Mouse (Mus musculus) retina, postnatal 7 days (tissue): ENCODE data around the gene Samd1.

Source experiments
- DNase-seq: peaks from one replicate; pipeline ENCODE4 v3.0.0-alpha.2; 2012; ENCODE audit warnings: low read depth, low spot score

Gene Samd1

GRCm38 (mm10) chr8:83997511-83998141 lies at the start of gene Samd1:
Gene Samd1 (plus strand): TSS chr8:83997672.
- DNase-seq: no peak

- DNase-seq: no peak
These were observed 42.7 kb upstream of the Samd1 start for GRCm38 (mm10) chr8:83954749-83955105.

GRCm38 (mm10) chr8:83955106-83955957 lies 42.1 kb upstream of the Samd1 start, which contains the start of the genes Gm10644 and Asf1b:
Gene Gm10644 (minus strand): TSS chr8:83955205.
Gene Asf1b (plus strand): TSS chr8:83955507.
- DNase-seq: peak; percentile 99

DNA sequence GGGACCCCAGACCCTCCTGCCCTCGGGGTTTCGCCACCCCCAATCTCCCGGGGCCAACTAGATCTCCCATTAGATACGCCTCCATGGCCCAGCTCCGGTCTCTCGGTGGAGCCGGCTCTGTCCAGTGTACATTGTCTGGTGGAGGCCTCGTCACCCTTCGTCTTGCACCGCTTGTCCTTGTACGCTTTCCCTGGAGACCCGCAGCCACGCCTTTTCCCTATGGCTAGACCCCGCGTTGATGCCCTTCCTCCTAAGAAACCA lies 41.6 kb upstream of the Samd1 start:
- DNase-seq: no peak

GRCm38 (mm10) chr8:83956789-83957188 lies 40.7 kb upstream of the Samd1 start:
- DNase-seq: no peak

DNA sequence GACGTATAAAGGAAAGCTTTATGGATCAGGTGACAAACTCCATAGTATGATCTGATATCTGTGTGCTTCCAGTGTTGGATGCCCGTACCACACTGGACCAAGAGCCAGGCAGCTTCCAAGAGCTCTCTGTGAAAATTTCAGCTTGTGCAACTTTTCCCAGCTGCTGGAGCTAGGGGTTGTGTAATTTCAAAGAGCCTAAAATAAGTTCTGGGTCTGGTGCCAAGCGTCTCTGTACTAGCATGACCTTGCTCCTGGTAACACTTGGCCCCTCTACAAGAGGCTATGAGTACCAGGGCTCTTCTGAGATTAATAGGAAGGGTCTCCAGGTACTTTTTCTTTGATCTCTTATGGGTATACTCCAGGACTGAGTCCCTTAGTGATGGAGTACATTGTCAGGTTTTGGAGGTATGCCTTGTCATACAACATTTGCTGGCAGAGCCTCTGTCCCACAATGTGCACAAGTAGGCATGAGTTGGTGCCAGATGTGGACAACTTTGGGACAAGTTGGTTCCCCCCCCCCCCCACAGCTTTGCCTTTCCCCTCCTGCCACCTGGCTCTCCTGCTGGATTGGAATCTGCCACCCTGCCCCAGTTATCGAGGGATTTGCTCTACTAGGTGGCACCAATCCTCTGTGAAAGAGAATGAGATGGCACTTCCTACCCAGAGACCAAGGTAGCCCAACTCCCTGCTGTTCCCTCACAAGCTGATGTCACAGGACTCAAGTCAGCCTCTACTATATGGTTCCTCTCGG lies 33.3 kb upstream of the Samd1 start:
- no peak for DNase-seq

DNA sequence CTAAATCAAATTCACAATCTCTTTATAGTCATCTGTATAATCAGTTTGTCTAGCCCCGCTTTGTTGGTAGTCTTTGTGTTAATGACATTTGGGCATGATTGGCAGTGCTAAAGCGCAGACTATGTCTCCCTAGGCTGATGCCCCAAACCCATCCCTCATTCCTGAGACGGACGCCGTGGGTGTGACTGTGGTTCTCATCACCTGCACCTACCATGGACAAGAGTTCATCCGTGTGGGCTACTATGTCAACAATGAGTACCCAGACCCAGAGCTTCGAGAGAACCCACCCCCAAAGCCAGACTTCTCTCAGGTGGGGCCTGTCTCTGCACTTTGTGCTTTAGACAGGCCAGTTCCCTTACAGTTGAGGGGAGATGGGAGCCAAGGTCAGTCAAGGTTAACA lies 29.8 kb upstream of the Samd1 start:
- no peak for DNase-seq

DNA sequence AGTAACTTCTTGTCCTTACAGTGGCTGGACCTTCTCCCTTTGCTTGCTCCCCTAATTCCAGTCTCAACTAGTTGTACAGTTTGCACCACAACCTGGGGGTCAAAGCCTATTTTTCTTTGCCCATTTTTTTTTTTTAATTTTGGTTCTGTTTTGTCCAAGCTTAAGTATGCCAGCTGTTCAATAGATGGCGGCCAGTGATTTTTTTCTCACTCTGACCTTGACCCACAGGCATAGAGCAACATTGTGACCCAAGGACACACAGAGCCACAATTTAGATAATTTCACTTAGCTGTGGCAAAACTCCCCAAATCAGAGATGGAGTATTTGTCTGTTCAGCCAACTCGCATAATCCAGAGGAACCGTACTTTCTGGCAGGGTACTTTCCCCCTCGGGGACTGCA lies 26.4 kb upstream of the Samd1 start:
- no peak for DNase-seq

DNA sequence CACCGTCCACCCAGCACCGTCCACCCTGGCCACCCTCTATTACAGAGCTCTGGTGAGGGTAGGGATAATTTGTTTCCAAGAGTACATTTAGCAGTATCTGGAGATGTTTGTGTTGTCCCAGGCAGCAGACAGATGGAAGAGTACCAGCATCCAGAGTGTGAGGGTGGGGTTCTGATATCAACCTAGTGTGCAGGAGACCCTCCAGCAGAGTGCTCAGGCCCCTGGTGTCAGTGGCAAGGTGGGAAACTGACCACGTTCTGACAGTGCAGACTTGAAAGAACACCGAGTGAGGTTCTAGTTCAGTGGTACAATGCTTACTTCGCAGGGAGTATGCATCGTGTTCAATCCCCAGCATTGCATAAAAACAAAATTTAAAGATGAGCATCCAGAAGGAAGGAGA lies 25.8 kb upstream of the Samd1 start:
- no peak for DNase-seq

DNA sequence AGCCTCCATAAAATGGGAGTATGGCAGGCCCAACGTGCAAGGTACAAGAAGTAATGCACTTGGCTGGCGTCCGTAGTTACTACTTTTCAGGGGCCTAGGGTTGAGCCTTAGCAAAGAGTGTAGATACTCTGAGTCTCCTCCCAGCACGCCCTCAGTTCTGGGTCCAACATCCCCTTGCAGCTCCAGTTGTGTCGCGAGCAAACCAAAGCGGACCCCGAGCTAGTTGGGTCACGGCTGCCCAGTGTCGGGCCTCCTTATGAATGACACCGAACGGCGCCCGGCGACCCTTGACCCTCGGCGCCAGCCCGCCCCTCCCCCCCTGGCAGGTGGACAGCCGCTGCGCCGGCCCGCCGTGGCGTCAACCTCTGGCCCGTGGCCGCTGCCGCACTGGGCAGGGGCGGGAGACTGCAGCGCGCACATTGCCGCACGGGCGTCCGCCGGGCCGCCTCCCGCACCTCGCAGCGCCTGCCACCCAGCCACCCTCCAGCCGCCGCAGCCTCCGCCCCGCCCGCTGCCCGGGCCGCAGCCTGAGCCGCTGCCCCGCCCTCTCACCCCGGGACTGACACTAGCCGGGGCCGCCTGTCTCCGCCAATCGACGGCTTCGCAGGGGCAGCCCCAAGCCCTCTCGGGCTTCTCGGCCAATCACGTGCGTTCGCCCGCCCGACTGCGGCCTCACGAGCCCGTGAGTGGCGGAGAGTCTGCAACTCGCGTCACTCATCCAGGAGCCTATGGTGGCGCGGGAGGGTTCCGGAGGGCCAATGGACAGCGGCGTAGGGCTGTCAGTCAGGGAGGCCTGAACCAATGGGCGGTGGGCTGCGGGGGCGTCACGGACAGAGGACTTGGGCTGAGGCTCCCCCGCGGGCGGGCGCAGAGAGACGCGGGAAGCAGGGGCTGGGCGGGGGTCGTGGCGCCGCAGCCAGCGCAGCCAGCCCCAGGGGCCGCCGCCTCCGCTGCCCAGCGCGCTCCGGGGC lies 25.0 kb upstream of the Samd1 start, which contains the start of gene Prkaca:
Prkaca (plus strand) TSS at position 844 of the 971 bp plus-strand sequence.
- DNase-seq: peak; percentile 96

GRCm38 (mm10) chr8:83973161-83974031 lies 24.1 kb upstream of the Samd1 start:
- DNase-seq: peak; percentile 28

- no peak for DNase-seq
These were observed 23.0 kb upstream of the Samd1 start for GRCm38 (mm10) chr8:83974521-83974920.

GRCm38 (mm10) chr8:83976101-83976630 lies 21.3 kb upstream of the Samd1 start:
- DNase-seq: no peak

- no peak for DNase-seq
These were observed 20.6 kb upstream of the Samd1 start for GRCm38 (mm10) chr8:83976779-83977350.

GRCm38 (mm10) chr8:83977646-83978045 lies 19.8 kb upstream of the Samd1 start:
- no peak for DNase-seq

DNA sequence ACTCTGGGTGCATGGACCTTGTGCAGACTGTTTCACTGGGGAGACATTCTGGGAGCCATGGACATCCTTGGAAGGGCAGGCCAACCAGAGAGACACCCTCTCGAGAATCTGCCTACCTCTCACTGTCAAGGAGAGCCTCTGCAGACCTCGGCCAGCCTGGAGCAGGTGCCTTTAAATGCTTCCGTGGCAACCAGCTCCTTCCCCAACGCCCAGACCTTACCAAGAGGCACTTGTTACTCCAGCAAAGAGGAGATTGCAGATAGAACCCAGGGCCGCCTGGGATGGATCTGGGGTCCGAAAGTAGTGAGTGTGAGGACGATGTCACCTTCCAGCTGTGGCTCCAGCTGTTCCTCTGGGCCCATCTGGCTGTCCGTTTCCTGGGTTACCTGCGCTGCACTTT lies 19.3 kb upstream of the Samd1 start:
- no peak for DNase-seq

DNA sequence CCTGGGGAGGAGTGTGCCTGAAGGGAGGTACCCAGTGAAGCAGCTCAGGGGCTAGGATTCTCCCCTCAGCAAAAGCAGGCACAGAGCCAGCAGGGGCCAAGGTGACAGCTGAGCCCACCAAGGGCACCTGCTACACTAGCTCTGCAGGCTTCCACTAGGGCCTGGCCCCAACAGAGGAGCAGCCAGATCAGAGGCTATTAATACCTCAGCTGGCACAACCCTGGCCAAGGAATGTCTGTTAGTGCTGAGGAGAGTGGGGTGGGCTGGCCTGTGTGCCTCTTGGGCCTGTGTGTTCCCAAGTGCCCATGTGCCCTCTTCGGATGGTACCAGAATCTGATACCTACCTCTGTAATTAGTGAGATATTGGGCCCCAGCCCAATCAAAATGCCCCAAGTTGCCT lies 17.2 kb upstream of the Samd1 start:
- no peak for DNase-seq

DNA sequence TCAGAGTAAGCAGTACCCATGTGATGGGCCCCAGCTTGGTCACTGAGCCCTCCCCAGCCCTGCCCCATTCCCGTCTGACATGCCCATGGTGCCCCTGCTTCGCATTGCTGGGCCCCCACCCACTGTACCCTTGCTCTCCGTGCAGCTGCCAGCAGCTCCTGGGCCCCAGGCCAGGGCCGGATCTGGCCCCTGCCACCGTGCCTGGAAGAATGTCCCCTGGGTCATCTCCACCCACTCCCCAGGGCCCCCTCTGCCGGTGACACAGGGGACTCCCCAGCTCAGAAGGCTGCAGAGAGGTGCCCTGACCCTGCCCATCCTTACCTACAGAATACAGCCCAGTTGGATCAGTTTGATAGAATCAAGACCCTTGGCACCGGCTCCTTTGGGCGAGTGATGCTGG lies 16.6 kb upstream of the Samd1 start:
- DNase-seq: no peak

GRCm38 (mm10) chr8:83981533-83981932 lies 15.9 kb upstream of the Samd1 start:
- no peak for DNase-seq

DNA sequence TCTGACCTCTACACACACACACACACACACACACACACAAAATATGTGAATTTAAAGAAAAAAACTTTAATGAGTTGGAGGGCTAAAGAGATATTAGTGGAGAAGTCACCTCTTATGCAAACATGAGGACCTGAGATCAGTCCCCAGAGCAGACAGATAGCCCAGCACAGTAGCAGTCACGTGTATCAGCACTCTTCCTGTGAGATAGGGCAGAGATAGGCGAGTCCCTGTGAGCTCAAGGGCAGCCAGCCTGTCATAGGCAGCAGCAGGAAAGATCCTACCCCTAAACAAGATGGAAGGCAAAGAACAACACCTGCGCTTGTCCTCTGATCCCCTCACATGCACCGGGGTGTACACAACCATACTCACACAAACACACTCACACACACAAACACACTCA lies 15.0 kb upstream of the Samd1 start:
- no peak for DNase-seq
